Mouse (Mus musculus) intestine, embryonic 16.5 days (tissue): ENCODE results near the gene Cyp2d11. TPM values are rescaled to one million over a fixed set of nuclear protein-coding genes. Genes with fewer than 3 reads are reported as not detected.

Source experiments
- ATAC-seq: fragments of 200-750 bp; cut with Nextera tagmentation; 2 replicates; pipeline ENCODE4 v1.8.0; 2017; ENCODE audit warnings: moderate TSS enrichment, moderate library complexity
- H3K27ac ChIP-seq: fragments of 300-500 bp; sonication (generic); 2 replicates; pipeline ENCODE4 v1.5.1; 2014; ENCODE audit warnings: mild to moderate bottlenecking, low read length
- H3K27me3 ChIP-seq: fragments of 300-500 bp; sonication (generic); replicated peaks from 2 replicates; pipeline ENCODE4 v1.6.1; 2014; ENCODE audit warnings: low read length, control low read depth, mixed read lengths; ENCODE audit not compliant: control insufficient read depth, insufficient read depth
- H3K36me3 ChIP-seq: fragments of 300-500 bp; sonication (generic); 2 replicates; pipeline ENCODE4 v1.6.1; 2014; ENCODE audit warnings: low read length, control low read depth; ENCODE audit not compliant: control insufficient read depth, insufficient read depth
- H3K4me1 ChIP-seq: fragments of 300-500 bp; sonication (generic); 2 replicates; pipeline ENCODE4 v1.6.1; 2014; ENCODE audit warnings: low read length, control low read depth, mixed read lengths; ENCODE audit not compliant: control insufficient read depth, insufficient read depth
- H3K4me2 ChIP-seq: fragments of 300-500 bp; sonication (generic); 2 replicates; pipeline ENCODE4 v1.6.1; 2014; ENCODE audit warnings: low read depth, low read length, control low read depth
- H3K4me3 ChIP-seq: fragments of 300-500 bp; sonication (generic); 2 replicates; pipeline ENCODE4 v1.5.1; 2014; ENCODE audit warnings: mild to moderate bottlenecking, low read length
- H3K9ac ChIP-seq: fragments of 300-500 bp; sonication (generic); 2 replicates; pipeline ENCODE4 v1.6.1; 2014; ENCODE audit warnings: low read depth, low read length
- H3K9me3 ChIP-seq: fragments of 300-500 bp; sonication (generic); 2 replicates; pipeline ENCODE4 v1.6.1; 2016; ENCODE audit warnings: low read length, control low read depth; ENCODE audit not compliant: control insufficient read depth
- WGBS: fragments of 180-500 bp; shearing (Covaris S2); extraction: QIAGEN DNeasy Blood & Tissue Kit; methylation state at CpG from one replicate; pipeline ENCODE4 v1.1.7; 2014; 5-methylcytosine and 5-hydroxymethylcytosine counted together
- polyA plus RNA-seq: library from polyadenylated mRNA; unstranded; fragments of >200 nt; fragmentation: Nextera tagmentation; extraction: Ambion mirVana; gene quantifications from 2 replicates; pipeline ENCODE4 v1.2.1, GENCODE M21; 2015

Gene Cyp2d11
- polyA plus RNA-seq, 1 experiment from 2014 or later: not detected

DNA sequence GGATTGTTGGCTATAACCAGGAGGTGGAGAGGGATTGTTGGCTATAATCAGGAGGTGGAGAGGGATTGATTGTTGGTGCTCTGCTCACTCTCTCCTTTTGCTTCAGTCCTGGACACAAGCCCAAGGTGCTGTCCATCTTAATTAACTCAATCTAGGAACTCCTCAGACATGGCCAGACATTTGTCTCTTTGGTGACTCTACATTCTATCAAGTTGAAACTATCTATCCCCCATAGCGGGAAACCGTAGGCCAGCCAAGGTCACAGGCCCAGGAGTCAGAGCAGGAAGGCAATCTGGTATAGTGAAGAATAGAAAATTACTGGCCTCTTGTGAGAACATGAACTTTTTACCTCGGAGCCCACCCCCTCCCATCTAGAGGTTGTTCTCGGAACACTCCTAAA lies 31.6 kb downstream of the Cyp2d11 start:
- no peaks in the 10 kb centered on the region for H3K36me3 ChIP-seq
- no peak overlapping the region for H3K4me2 ChIP-seq
- no peak overlapping the region for H3K27ac ChIP-seq
- no peaks in the 10 kb centered on the region for H3K9me3 ChIP-seq
- peaks cover 17% of the 10 kb centered on the region; the same call in 1 of the 2 replicates for H3K4me1 ChIP-seq
- ATAC-seq: no peak
- H3K9ac ChIP-seq: no peak overlapping the region
- no peak overlapping the region for H3K4me3 ChIP-seq
- WGBS: 88% methylated on average over 3 of the region's 4 CpGs
- no peaks in the 10 kb centered on the region for H3K27me3 ChIP-seq

DNA sequence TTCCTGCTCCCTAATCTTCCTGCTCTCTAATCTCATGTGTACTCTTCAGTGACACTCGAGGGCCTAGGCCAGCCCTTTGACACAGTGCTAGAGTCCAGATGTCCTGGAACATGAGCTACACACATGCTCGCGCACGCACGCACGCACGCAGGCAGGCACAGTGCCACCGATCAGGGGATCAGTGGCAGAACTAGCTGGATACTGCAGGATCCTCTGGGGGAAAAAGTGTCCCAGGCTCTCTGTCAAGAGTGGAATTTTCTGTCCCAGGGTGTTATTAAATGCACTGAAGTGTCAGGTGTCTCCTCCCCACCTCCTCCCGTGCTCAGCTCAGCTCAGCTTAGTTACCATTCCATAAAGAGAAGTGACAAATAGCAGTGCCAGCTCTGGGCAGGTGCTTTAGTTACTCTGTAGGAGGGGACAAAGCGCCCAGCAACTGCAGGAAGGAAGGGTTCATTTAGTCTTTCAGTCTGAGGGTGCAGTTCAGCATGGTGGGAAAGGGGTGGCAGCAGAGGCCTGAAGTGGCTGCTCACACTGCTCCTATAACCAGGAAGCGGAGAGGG lies 32.3 kb downstream of the Cyp2d11 start:
- ATAC-seq: peak; percentile 93
- H3K36me3 ChIP-seq: no peaks in the 10 kb centered on the region
- no peak overlapping the region for H3K4me3 ChIP-seq
- H3K9me3 ChIP-seq: no peaks in the 10 kb centered on the region
- no peaks in the 10 kb centered on the region for H3K27me3 ChIP-seq
- H3K27ac ChIP-seq: peak overlapping the region; percentile 79
- H3K4me2 ChIP-seq: no peak overlapping the region
- H3K9ac ChIP-seq: peak overlapping the region; percentile 21; the same call in 1 of the 2 replicates
- 67% methylated on average over 11 of the region's 11 CpGs for WGBS
- H3K4me1 ChIP-seq: peaks cover 17% of the 10 kb centered on the region; the same call in 1 of the 2 replicates

DNA sequence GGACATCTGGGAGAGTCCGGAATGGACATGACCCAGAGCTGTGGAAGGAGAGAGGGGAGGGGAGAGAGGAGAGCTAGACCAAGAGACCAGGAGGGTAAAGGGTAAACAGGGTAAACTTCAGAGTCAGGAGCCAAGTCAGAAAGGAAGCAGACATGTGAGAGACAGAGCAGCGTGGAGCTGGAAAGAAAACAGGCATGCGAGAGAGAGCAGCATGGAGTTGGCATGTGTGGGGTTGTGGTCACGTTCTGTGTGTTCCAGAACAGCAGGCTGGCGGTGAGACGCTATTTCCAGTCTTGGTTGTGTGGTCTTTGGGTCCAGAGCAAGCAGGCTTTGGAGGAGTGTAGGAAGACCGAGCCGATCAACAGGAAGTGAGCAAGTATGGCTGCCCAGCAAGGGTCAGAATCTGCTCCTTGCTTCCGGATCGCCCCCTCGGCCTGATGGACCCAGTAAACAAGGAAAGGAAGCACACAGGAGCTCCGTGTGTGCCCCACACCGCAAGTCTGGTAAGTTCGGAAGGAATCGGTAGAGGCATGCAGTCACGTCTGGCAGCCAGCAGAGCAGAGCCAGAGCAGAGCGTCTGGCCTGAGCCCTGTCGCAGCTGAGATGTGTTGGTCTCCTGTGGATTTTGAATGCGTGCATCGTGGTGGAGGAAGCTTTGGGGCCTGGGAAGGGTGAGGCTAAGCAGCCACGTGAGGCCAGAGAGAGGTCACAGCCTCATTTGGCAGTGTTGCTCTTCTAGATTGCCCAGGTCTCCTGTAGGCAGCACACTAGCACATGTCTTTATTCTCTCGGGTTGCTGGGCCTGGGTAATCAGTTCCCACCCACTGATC lies 35.2 kb downstream of the Cyp2d11 start:
- Histone ChIP-seq H3K4me2 (no peak overlapping the region), H3K27ac (peak overlapping the region; percentile 31), H3K4me3 (no peak overlapping the region), H3K9ac (peak overlapping the region; percentile 55), H3K9me3 (no peaks in the 10 kb centered on the region), H3K27me3 (no peaks in the 10 kb centered on the region), H3K36me3 (no peaks in the 10 kb centered on the region), H3K4me1 (peaks cover 20% of the 10 kb centered on the region; the same call in 1 of the 2 replicates)
- ATAC-seq: no peak
- WGBS: 49% methylated on average over 22 of the region's 22 CpGs

- H3K4me3 ChIP-seq: peak within 1 kb of the TSS; percentile 95
- peak within 1 kb of the TSS; percentile 93 for H3K27ac ChIP-seq
- H3K9me3 ChIP-seq: no peaks in the 10 kb centered on the region
- peak within 1 kb of the TSS; percentile 83 for H3K4me2 ChIP-seq
- peaks cover 36% of the 10 kb centered on the region for H3K4me1 ChIP-seq
- 1% methylated on average over 56 of the region's 57 CpGs for WGBS
- H3K9ac ChIP-seq: peak within 1 kb of the TSS; percentile 99
- H3K27me3 ChIP-seq: no peaks in the 10 kb centered on the region
- ATAC-seq: peak; percentile 98
- peaks cover 11% of the 10 kb centered on the region; the same call in 1 of the 2 replicates for H3K36me3 ChIP-seq
Observed at GRCm38 (mm10) chr15:82354126-82354945, 39.5 kb downstream of the Cyp2d11 start, which contains the start of gene Ndufa6. Gene Ndufa6 (minus strand): TSS chr15:82354322.

- peak; percentile 31 for ATAC-seq
- Histone ChIP-seq H3K4me1 (peaks cover 32% of the 10 kb centered on the region), H3K9me3 (no peaks in the 10 kb centered on the region), H3K27me3 (no peaks in the 10 kb centered on the region), H3K36me3 (peaks cover 16% of the 10 kb centered on the region), H3K4me3 (peak overlapping the region; percentile 95), H3K9ac (peak overlapping the region; percentile 99), H3K27ac (peak overlapping the region; percentile 81), H3K4me2 (peak overlapping the region; percentile 66)
- 2% methylated on average over 23 of the region's 23 CpGs for WGBS
Observed at GRCm38 (mm10) chr15:82353745-82354113, 40.1 kb downstream of the Cyp2d11 start.

DNA sequence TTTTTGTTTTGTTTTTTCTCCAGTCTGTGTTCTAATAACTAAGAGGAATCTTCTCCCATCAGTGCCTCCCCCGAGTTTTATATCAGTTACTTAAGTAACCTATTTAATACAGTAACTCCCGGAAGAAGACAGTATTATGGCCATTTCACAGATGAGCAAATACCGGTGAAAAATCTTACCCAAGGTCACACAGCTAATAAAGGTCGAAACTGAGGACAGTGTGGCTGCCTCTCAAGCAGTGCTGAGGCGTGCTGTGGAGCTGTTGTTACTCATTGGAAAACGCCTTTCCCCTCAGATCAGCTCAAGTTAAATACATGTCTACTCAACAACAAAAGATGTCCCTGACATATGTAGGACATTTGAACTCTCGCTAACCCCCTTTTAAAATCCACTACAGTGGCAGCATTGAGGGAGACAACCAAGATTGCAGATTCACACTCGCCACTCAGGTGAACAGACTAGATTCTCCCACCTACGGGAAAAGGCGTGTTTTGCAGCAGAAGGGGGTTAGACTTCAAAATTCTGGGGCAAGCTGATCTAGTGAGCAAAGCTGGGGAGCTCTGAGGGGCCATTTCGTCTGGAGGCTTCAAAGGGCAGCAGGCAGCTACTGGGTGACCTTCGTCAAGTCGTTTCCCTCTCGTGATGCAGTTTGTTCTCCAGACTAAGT lies 40.6 kb downstream of the Cyp2d11 start:
- peak overlapping the region; percentile 99 for H3K9ac ChIP-seq
- H3K27ac ChIP-seq: peak overlapping the region; percentile 81
- peaks cover 28% of the 10 kb centered on the region for H3K4me1 ChIP-seq
- 21% methylated on average over 14 of the region's 14 CpGs for WGBS
- peak overlapping the region; percentile 95 for H3K4me3 ChIP-seq
- ATAC-seq: no peak
- H3K9me3 ChIP-seq: no peaks in the 10 kb centered on the region
- peak overlapping the region; percentile 66 for H3K4me2 ChIP-seq
- H3K36me3 ChIP-seq: peaks cover 18% of the 10 kb centered on the region
- H3K27me3 ChIP-seq: no peaks in the 10 kb centered on the region

- no peak overlapping the region for H3K4me3 ChIP-seq
- H3K27me3 ChIP-seq: no peaks in the 10 kb centered on the region
- H3K9ac ChIP-seq: 0 out of 2 replicates have a peak overlapping the region, but pooled peaks have one; percentile 11
- peaks cover 21% of the 10 kb centered on the region for H3K36me3 ChIP-seq
- peak; percentile 22 for ATAC-seq
- peaks cover 39% of the 10 kb centered on the region for H3K4me1 ChIP-seq
- WGBS: 60% methylated on average over 3 of the region's 3 CpGs
- no peak overlapping the region for H3K4me2 ChIP-seq
- no peaks in the 10 kb centered on the region for H3K9me3 ChIP-seq
- peak overlapping the region; percentile 63 for H3K27ac ChIP-seq
Observed at GRCm38 (mm10) chr15:82351480-82351879, 42.3 kb downstream of the Cyp2d11 start.

- H3K4me1 ChIP-seq: peaks cover 39% of the 10 kb centered on the region
- H3K27me3 ChIP-seq: no peaks in the 10 kb centered on the region
- peaks cover 21% of the 10 kb centered on the region for H3K36me3 ChIP-seq
- H3K4me3 ChIP-seq: no peak overlapping the region
- H3K9me3 ChIP-seq: no peaks in the 10 kb centered on the region
- no peak for ATAC-seq
- H3K27ac ChIP-seq: peak overlapping the region; percentile 76
- 64% methylated on average over 4 of the region's 4 CpGs for WGBS
- peak overlapping the region; percentile 25; the same call in 1 of the 2 replicates for H3K9ac ChIP-seq
- H3K4me2 ChIP-seq: 0 out of 2 replicates have a peak overlapping the region, but pooled peaks have one; percentile 14
Observed at GRCm38 (mm10) chr15:82350349-82350748, 43.5 kb downstream of the Cyp2d11 start.
